ENCODE assay signal across 20 mouse cellular contexts in genomic region chr1:55092056-55092455, GRCm38 (mm10). TPM values are rescaled to one million over a fixed set of nuclear protein-coding genes. Genes with fewer than 3 reads are reported as not detected.
DNase-seq lines count a peak whose midpoint lies in the region; ATAC-seq and TF ChIP-seq lines count a peak whose summit lies in the region.
"Had no signal": no experiment of that assay in that cellular context is flagged by ENCODE, and none has a peak within 500 bp of the region (broad histone marks: within the 10 kb centered on the region; RNA-seq: fewer than 3 reads in every experiment).

No protein-coding gene starts in this region.

- no peak for TF ChIP-seq EP300 in MEL (IDR thresholded peaks at IDR 0.05; ENCODE audit: low read depth in 1 of 2, low read length in 2 of 2)

- no peak for TF ChIP-seq RAD21 in MEL (IDR thresholded peaks at IDR 0.05; ENCODE audit: low read depth, low read length)

- H3K27ac ChIP-seq in intestine, postnatal 0 days (ENCODE audit: low read depth, low read length), result 0 out of 2 replicates have a peak overlapping the region, but pooled peaks have one; percentile 5
- no peak overlapping the region for H3K27ac ChIP-seq in intestine, embryonic 15.5 days
- H3K27ac ChIP-seq in MEL (ENCODE audit: control insufficient read depth, low read depth, low read length), result peak overlapping the region; percentile 32
- H3K27ac ChIP-seq in liver, embryonic 11.5 days (ENCODE audit: low read depth, low read length), result peak overlapping the region; percentile 13; the same call in 1 of the 2 replicates
- H3K27ac ChIP-seq: forebrain, embryonic 12.5 days; hindbrain, embryonic 13.5 days; layer of hippocampus, adult 2 months; limb, embryonic 12.5 days; midbrain, embryonic 13.5 days had no signal

- peak; percentile 71 for DNase-seq in adrenal gland, adult 2 months
- DNase-seq in adrenal gland, adult 8-10 months, result no peak
- no peak for DNase-seq in MEL (ENCODE audit: low read depth, low spot score)
- DNase-seq in liver, embryonic 11.5 days (ENCODE audit: low spot score), result no peak
- DNase-seq in left cerebral cortex, postnatal 4 days, result no peak
- DNase-seq: cerebellum, adult 18-20 months; cerebellum, postnatal 14 days; kidney, adult 8-10 months; kidney, postnatal 10 days; thymus, postnatal 14 days had no signal

- WGBS in intestine, postnatal 0 days, result 88% methylated on average over 2 of the region's 2 CpGs
- 88% methylated on average over 2 of the region's 2 CpGs for WGBS in intestine, embryonic 15.5 days
- WGBS in liver, embryonic 11.5 days, result 85% methylated on average over 2 of the region's 2 CpGs

- no peak overlapping the region for H3K4me2 ChIP-seq in intestine, postnatal 0 days (replicated peaks; ENCODE audit: low read depth)
- no peak overlapping the region for H3K4me2 ChIP-seq in intestine, embryonic 15.5 days (replicated peaks)
- no peak overlapping the region for H3K4me2 ChIP-seq in liver, embryonic 11.5 days
- H3K4me2 ChIP-seq: forebrain, embryonic 12.5 days; hindbrain, embryonic 13.5 days; limb, embryonic 12.5 days; midbrain, embryonic 13.5 days had no signal

- ATAC-seq in intestine, postnatal 0 days, result no peak
- no peak for ATAC-seq in intestine, embryonic 15.5 days
- no peak for ATAC-seq in liver, embryonic 11.5 days (replicated peaks; ENCODE audit: low FRiP score)
- no peak for ATAC-seq in erythroid progenitor cell, adult 5-6 weeks (replicated peaks; ENCODE audit: low FRiP score, poor library complexity, severe bottlenecking)
- ATAC-seq: lung, postnatal 0 days; midbrain, embryonic 13.5 days; Patski had no signal

- TF ChIP-seq POLR2A in MEL (IDR thresholded peaks at IDR 0.05; ENCODE audit: control insufficient read depth in 1 of 2, insufficient read depth in 1 of 2, low read depth in 1 of 2, low read length in 2 of 2, poor library complexity in 1 of 2), result 0 out of 4 replicates have a peak, but pooled peaks of 1 of the 2 experiments have one; percentile 39

- H3K4me1 ChIP-seq in intestine, postnatal 0 days (replicated peaks; ENCODE audit: control insufficient read depth, insufficient read depth, low read length), result 0 out of 2 replicates have a peak, but pooled peaks cover 3% of the 10 kb centered on the region
- peaks cover 4% of the 10 kb centered on the region; the same call in 1 of the 2 replicates for H3K4me1 ChIP-seq in intestine, embryonic 15.5 days (replicated peaks)
- peaks cover 2 to 7% of the 10 kb centered on the region in 2 experiments; a peak in 3 of 4 replicates for H3K4me1 ChIP-seq in MEL (ENCODE audit: control insufficient read depth in 1 of 2, insufficient read depth in 2 of 2, low read length in 2 of 2)
- peaks cover 4% of the 10 kb centered on the region for H3K4me1 ChIP-seq in liver, embryonic 11.5 days (replicated peaks; ENCODE audit: control insufficient read depth, insufficient read depth, low read length)

- no peaks in the 10 kb centered on the region for H3K9me3 ChIP-seq in intestine, postnatal 0 days (ENCODE audit: control insufficient read depth)
- no peaks in the 10 kb centered on the region for H3K9me3 ChIP-seq in intestine, embryonic 15.5 days
- H3K9me3 ChIP-seq in MEL (replicated peaks; ENCODE audit: insufficient read depth, low read length), result no peaks in the 10 kb centered on the region
- H3K9me3 ChIP-seq in liver, embryonic 11.5 days (ENCODE audit: control insufficient read depth, low read length), result no peaks in the 10 kb centered on the region
- H3K9me3 ChIP-seq: forebrain, embryonic 12.5 days; hindbrain, embryonic 13.5 days; limb, embryonic 12.5 days; midbrain, embryonic 13.5 days had no signal

- H3K9ac ChIP-seq in intestine, postnatal 0 days (ENCODE audit: low read depth, low read length), result no peak overlapping the region
- no peak overlapping the region for H3K9ac ChIP-seq in intestine, embryonic 15.5 days
- no peak overlapping the region for H3K9ac ChIP-seq in MEL (ENCODE audit: control insufficient read depth, low read depth, low read length, poor library complexity, severe bottlenecking)
- no peak overlapping the region for H3K9ac ChIP-seq in liver, embryonic 11.5 days (ENCODE audit: low read depth, low read length)
- H3K9ac ChIP-seq: forebrain, embryonic 12.5 days; hindbrain, embryonic 13.5 days; limb, embryonic 12.5 days; midbrain, embryonic 13.5 days had no signal

- intact Hi-C loops in left cerebral cortex, postnatal 4 days (cut with DNase I), result no loop called here

- H3K36me3 ChIP-seq in intestine, postnatal 0 days (ENCODE audit: control insufficient read depth, insufficient read depth), result 0 out of 2 replicates have a peak, but pooled peaks cover 9% of the 10 kb centered on the region
- H3K36me3 ChIP-seq in intestine, embryonic 15.5 days, result no peaks in the 10 kb centered on the region
- H3K36me3 ChIP-seq in MEL (ENCODE audit: control insufficient read depth in 1 of 2, insufficient read depth in 2 of 2, low read length in 2 of 2), result peaks cover 4 to 31% of the 10 kb centered on the region in 2 experiments; a peak in 3 of 4 replicates
- peaks cover 7% of the 10 kb centered on the region; the same call in 1 of the 2 replicates for H3K36me3 ChIP-seq in liver, embryonic 11.5 days (ENCODE audit: control insufficient read depth, insufficient read depth, low read length)

- no peaks in the 10 kb centered on the region for H3K27me3 ChIP-seq in intestine, postnatal 0 days (replicated peaks; ENCODE audit: control insufficient read depth, insufficient read depth, low read length)
- no peaks in the 10 kb centered on the region for H3K27me3 ChIP-seq in intestine, embryonic 15.5 days (replicated peaks)
- H3K27me3 ChIP-seq in MEL (ENCODE audit: control insufficient read depth in 1 of 2, insufficient read depth in 2 of 2, low read length in 2 of 2), result no peaks in the 10 kb centered on the region
- no peaks in the 10 kb centered on the region for H3K27me3 ChIP-seq in liver, embryonic 11.5 days (replicated peaks; ENCODE audit: control insufficient read depth, insufficient read depth, low read length)
- H3K27me3 ChIP-seq: forebrain, embryonic 12.5 days; hindbrain, embryonic 13.5 days; limb, embryonic 12.5 days; midbrain, embryonic 13.5 days; Patski had no signal

- H3K79me2 ChIP-seq in MEL (ENCODE audit: control insufficient read depth, insufficient read depth, low read length, poor library complexity), result peaks cover 27% of the 10 kb centered on the region

- no peak overlapping the region for H3K4me3 ChIP-seq in intestine, postnatal 0 days (ENCODE audit: low read depth, low read length)
- H3K4me3 ChIP-seq in intestine, embryonic 15.5 days (replicated peaks), result no peak overlapping the region
- H3K4me3 ChIP-seq in MEL (ENCODE audit: control insufficient read depth in 1 of 2, insufficient read depth in 1 of 2, low read depth in 2 of 2, low read length in 2 of 2), result no peak overlapping the region
- H3K4me3 ChIP-seq in liver, embryonic 11.5 days (ENCODE audit: low read depth, low read length), result no peak overlapping the region
- H3K4me3 ChIP-seq: forebrain, embryonic 12.5 days; hindbrain, embryonic 13.5 days; layer of hippocampus, adult 2 months; limb, embryonic 12.5 days; midbrain, embryonic 13.5 days had no signal

- TF ChIP-seq CTCF in intestine, postnatal 0 days (IDR thresholded peaks at IDR 0.05; ENCODE audit: low read depth), result no peak
- TF ChIP-seq CTCF in MEL (IDR thresholded peaks at IDR 0.05 in 2 of 3, conservative IDR thresholded peaks at IDR 0.05 in 1 of 3; ENCODE audit: control insufficient read depth in 1 of 3, insufficient read depth in 1 of 3, low read depth in 2 of 3, low read length in 3 of 3, poor library complexity in 1 of 3, severe bottlenecking in 1 of 3), result no peak

RNA-seq across cellular contexts. Expression of gene Hspd1, which starts 4.0 kb away (rescaled TPM):
- 1,000 to 10,000 TPM; 1,172 to 1,353 TPM for total RNA-seq in adrenal gland, adult 2 months (2021)
- polyA plus RNA-seq in adrenal gland, adult 2 months (2012; rRNA removed), result 38.9 and 40.1 TPM in 2 replicates
- total RNA-seq in adrenal gland, adult 8-10 months (2022), result 1,000 to 10,000 TPM in 2 of 4 experiments, 100 to 1,000 TPM in 2; 545 to 1,761 (median 966) TPM
- 163 and 164 TPM in 2 replicates for polyA plus RNA-seq in intestine, postnatal 0 days (2015; fragmentation: Nextera tagmentation; extraction: Ambion mirVana)
- polyA plus RNA-seq in intestine, embryonic 15.5 days (2015; fragmentation: Nextera tagmentation; extraction: Ambion mirVana), result 702 and 739 TPM in 2 replicates
- total RNA-seq in MEL (2012; rRNA removed), result 775 and 808 TPM in 2 replicates
- 100 to 1,000 TPM; 306 to 885 TPM for polyA plus RNA-seq in MEL (2012; ENCODE audit: insufficient read depth in 1 of 2, insufficient read length in 2 of 2, low read depth in 1 of 2, low replicate concordance in 2 of 2, missing spikeins in 1 of 2)
- polyA plus RNA-seq in liver, embryonic 11.5 days (2014; fragmentation: Nextera tagmentation; extraction: Ambion mirVana), result 809 and 855 TPM in 2 replicates
- 21.3 and 49.9 TPM in 2 replicates for total RNA-seq in erythroid progenitor cell, adult 5-6 weeks (2015; ENCODE audit: low replicate concordance)
- 35.6 and 60.8 TPM in 2 replicates for total RNA-seq in erythroid progenitor cell, adult 5-6 weeks (2017; ENCODE audit: low replicate concordance)
- total RNA-seq in left cerebral cortex, postnatal 4 days (2021), result 100 to 1,000 TPM; 187 to 191 TPM

RNA-seq across cellular contexts. Expression of gene Hspe1, which starts 4.1 kb away (rescaled TPM):
- 100 to 1,000 TPM; 618 to 826 TPM for total RNA-seq in adrenal gland, adult 2 months (2021)
- 64.2 and 81.1 TPM in 2 replicates for polyA plus RNA-seq in adrenal gland, adult 2 months (2012; rRNA removed)
- total RNA-seq in adrenal gland, adult 8-10 months (2022), result 1,000 to 10,000 TPM in 1 of 4 experiments, 100 to 1,000 TPM in 3; 299 to 1,036 (median 606) TPM
- polyA plus RNA-seq in intestine, postnatal 0 days (2015; fragmentation: Nextera tagmentation; extraction: Ambion mirVana), result 395 and 427 TPM in 2 replicates
- polyA plus RNA-seq in intestine, embryonic 15.5 days (2015; fragmentation: Nextera tagmentation; extraction: Ambion mirVana), result 753 and 881 TPM in 2 replicates
- 883 and 942 TPM in 2 replicates for total RNA-seq in MEL (2012; rRNA removed)
- polyA plus RNA-seq in MEL (2012; ENCODE audit: insufficient read depth in 1 of 2, insufficient read length in 2 of 2, low read depth in 1 of 2, low replicate concordance in 2 of 2, missing spikeins in 1 of 2), result 100 to 1,000 TPM in 1 of 2 experiments, not detected in 1; 752 TPM
- polyA plus RNA-seq in liver, embryonic 11.5 days (2014; fragmentation: Nextera tagmentation; extraction: Ambion mirVana), result 894 and 968 TPM in 2 replicates
- 63.4 and 84.3 TPM in 2 replicates for total RNA-seq in erythroid progenitor cell, adult 5-6 weeks (2015; ENCODE audit: low replicate concordance)
- total RNA-seq in erythroid progenitor cell, adult 5-6 weeks (2017; ENCODE audit: low replicate concordance), result 40.1 and 54.0 TPM in 2 replicates
- total RNA-seq in left cerebral cortex, postnatal 4 days (2021), result 100 to 1,000 TPM; 109 to 118 TPM

RNA-seq across cellular contexts. Expression of gene Mob4, which starts 39.0 kb away (rescaled TPM):
- 100 to 1,000 TPM; 136 to 390 TPM for total RNA-seq in adrenal gland, adult 2 months (2021)
- 14.5 and 24.4 TPM in 2 replicates for polyA plus RNA-seq in adrenal gland, adult 2 months (2012; rRNA removed)
- total RNA-seq in adrenal gland, adult 8-10 months (2022), result 100 to 1,000 TPM; 120 to 399 (median 199) TPM
- polyA plus RNA-seq in intestine, postnatal 0 days (2015; fragmentation: Nextera tagmentation; extraction: Ambion mirVana), result 87.1 and 95.3 TPM in 2 replicates
- polyA plus RNA-seq in intestine, embryonic 15.5 days (2015; fragmentation: Nextera tagmentation; extraction: Ambion mirVana), result 143 and 152 TPM in 2 replicates
- total RNA-seq in MEL (2012; rRNA removed), result 20.7 and 22.0 TPM in 2 replicates
- polyA plus RNA-seq in MEL (2012; ENCODE audit: insufficient read depth in 1 of 2, insufficient read length in 2 of 2, low read depth in 1 of 2, low replicate concordance in 2 of 2, missing spikeins in 1 of 2), result 10 to 100 TPM; 26.6 to 62.1 TPM
- 82.1 and 94.4 TPM in 2 replicates for polyA plus RNA-seq in liver, embryonic 11.5 days (2014; fragmentation: Nextera tagmentation; extraction: Ambion mirVana)
- 31.9 and 42.2 TPM in 2 replicates for total RNA-seq in erythroid progenitor cell, adult 5-6 weeks (2015; ENCODE audit: low replicate concordance)
- total RNA-seq in erythroid progenitor cell, adult 5-6 weeks (2017; ENCODE audit: low replicate concordance), result 46.0 and 70.0 TPM in 2 replicates
- 10 to 100 TPM; 77.6 to 79.9 TPM for total RNA-seq in left cerebral cortex, postnatal 4 days (2021)

RNA-seq across cellular contexts. Expression of gene Coq10b, which starts 39.5 kb away (rescaled TPM):
- total RNA-seq in adrenal gland, adult 2 months (2021), result 100 to 1,000 TPM in 1 of 2 experiments, 10 to 100 TPM in 1; 89.5 to 135 TPM
- polyA plus RNA-seq in adrenal gland, adult 2 months (2012; rRNA removed), result 24.3 and 24.4 TPM in 2 replicates
- 100 to 1,000 TPM; 100 to 138 (median 107) TPM for total RNA-seq in adrenal gland, adult 8-10 months (2022)
- polyA plus RNA-seq in intestine, postnatal 0 days (2015; fragmentation: Nextera tagmentation; extraction: Ambion mirVana), result 25.8 and 29.7 TPM in 2 replicates
- 16.7 and 17.8 TPM in 2 replicates for polyA plus RNA-seq in intestine, embryonic 15.5 days (2015; fragmentation: Nextera tagmentation; extraction: Ambion mirVana)
- total RNA-seq in MEL (2012; rRNA removed), result 9.0 and 13.4 TPM in 2 replicates
- polyA plus RNA-seq in MEL (2012; ENCODE audit: insufficient read depth in 1 of 2, insufficient read length in 2 of 2, low read depth in 1 of 2, low replicate concordance in 2 of 2, missing spikeins in 1 of 2), result 10 to 100 TPM in 1 of 2 experiments, 1 to 10 TPM in 1; 9.8 to 84.6 TPM
- 21.1 and 22.2 TPM in 2 replicates for polyA plus RNA-seq in liver, embryonic 11.5 days (2014; fragmentation: Nextera tagmentation; extraction: Ambion mirVana)
- total RNA-seq in erythroid progenitor cell, adult 5-6 weeks (2015; ENCODE audit: low replicate concordance), result 12.6 and 21.0 TPM in 2 replicates
- total RNA-seq in erythroid progenitor cell, adult 5-6 weeks (2017; ENCODE audit: low replicate concordance), result 10.1 and 26.6 TPM in 2 replicates
- 10 to 100 TPM; 18.9 to 20.0 TPM for total RNA-seq in left cerebral cortex, postnatal 4 days (2021)
